Mouse (Mus musculus): ENCODE measurements around the gene Lrfn4.

GRCm38 (mm10) chr19:4618183-4618582, 2.7 kb upstream of the Lrfn4 start:
- TF ChIP-seq TAL1 (IDR thresholded peaks at IDR 0.05; ENCODE audit: low read length) (no peak), GATA1 (IDR thresholded peaks at IDR 0.05; ENCODE audit: low read length) (no peak)

All from erythroblast, embryonic 14.5 days (primary cell).